Mouse (Mus musculus): ENCODE results near the gene Zfp113. TPM values are rescaled to one million over a fixed set of nuclear protein-coding genes. Genes with fewer than 3 reads are reported as not detected.

Gene Zfp113
- total and polyA plus RNA-seq, 3 experiments = 4.4 to 7.0 (median 5.8) TPM

- H3K36me3 ChIP-seq (replicated peaks in 1 of 2; ENCODE audit: control insufficient read depth in 1 of 2, insufficient read depth in 1 of 2, low read length in 1 of 2) = no peaks in the 10 kb centered on the region
- no peaks in the 10 kb centered on the region for H3K9me3 ChIP-seq (replicated peaks; ENCODE audit: low read length)
- no peak overlapping the region for H3K4me2 ChIP-seq (ENCODE audit: insufficient read depth, low read depth, poor library complexity, severe bottlenecking)
- TF ChIP-seq RAD21 (IDR thresholded peaks at IDR 0.05; ENCODE audit: low read depth, low read length) (no peak), JUND (conservative IDR thresholded peaks at IDR 0.05; ENCODE audit: low read depth, low read length) (no peak), CHD1 (IDR thresholded peaks at IDR 0.05; ENCODE audit: low read depth, low read length) (no peak), SIN3A (IDR thresholded peaks at IDR 0.05; ENCODE audit: low read length) (no peak), POLR2AphosphoS2 (IDR thresholded peaks at IDR 0.05; ENCODE audit: low read depth, low read length) (no peak), MYC (IDR thresholded peaks at IDR 0.05; ENCODE audit: low read depth, low read length) (no peak), RCOR1 (conservative IDR thresholded peaks at IDR 0.05; ENCODE audit: low read depth, low read length) (no peak), ZMIZ1 (IDR thresholded peaks at IDR 0.05; ENCODE audit: low read depth, low read length) (no peak), MEF2A (IDR thresholded peaks at IDR 0.05; ENCODE audit: borderline replicate concordance, low read depth, low read length) (no peak), ELF1 (IDR thresholded peaks at IDR 0.05; ENCODE audit: low read depth, low read length) (no peak), USF2 (conservative IDR thresholded peaks at IDR 0.05; ENCODE audit: low read depth, low read length) (no peak), MAFK (IDR thresholded peaks at IDR 0.05; ENCODE audit: insufficient replicate concordance, low read length) (no peak), KAT2A (IDR thresholded peaks at IDR 0.05; ENCODE audit: insufficient replicate concordance, low read length) (no peak), IRF4 (IDR thresholded peaks at IDR 0.05; ENCODE audit: low read depth, low read length) (no peak), NELFE (IDR thresholded peaks at IDR 0.05; ENCODE audit: low read depth, low read length) (no peak), MAZ (IDR thresholded peaks at IDR 0.05; ENCODE audit: low read depth, low read length) (no peak)
- in situ Hi-C loops (cut with MboI; ENCODE audit: low pct_ligation_motif_present, low pct_unique_long_range_greater_than_20kb, low sequenced_read_pairs) (no loop called here), dilution Hi-C loops (cut with MboI; ENCODE audit: extremely low pct_ligation_motif_present, extremely low pct_unique_long_range_greater_than_20kb, low sequenced_read_pairs) (no loop called here)
- no peak overlapping the region for H3K27ac ChIP-seq (ENCODE audit: insufficient read depth, low read depth)
- DNase-seq (ENCODE audit: extremely low read depth) = no peak
- H3K4me1 ChIP-seq (ENCODE audit: control insufficient read depth in 1 of 2, insufficient read depth in 2 of 2) = no peaks in the 10 kb centered on the region
- H3K27me3 ChIP-seq (replicated peaks) = no peaks in the 10 kb centered on the region
- no peaks in the 10 kb centered on the region for H3K79me2 ChIP-seq (replicated peaks; ENCODE audit: control insufficient read depth, extremely low read depth, insufficient read depth, poor library complexity, severe bottlenecking)
- H3K4me3 ChIP-seq (replicated peaks in 1 of 3; ENCODE audit: low read depth in 2 of 3, low read length in 2 of 3, poor library complexity in 1 of 3) = no peak overlapping the region
- no peak overlapping the region for H3K9ac ChIP-seq (ENCODE audit: insufficient read depth, low read depth)
Observed at GRCm38 (mm10) chr5:138202086-138202485, 46.5 kb upstream of the Zfp113 start.

- Histone ChIP-seq H3K27me3 (replicated peaks) (no peaks in the 10 kb centered on the region), H3K9ac (ENCODE audit: insufficient read depth, low read depth) (no peak overlapping the region), H3K36me3 (replicated peaks in 1 of 2; ENCODE audit: control insufficient read depth in 1 of 2, insufficient read depth in 1 of 2, low read length in 1 of 2) (peaks cover 0 to 6% of the 10 kb centered on the region in 2 experiments), H3K4me3 (replicated peaks in 1 of 3; ENCODE audit: low read depth in 2 of 3, low read length in 2 of 3, poor library complexity in 1 of 3) (no peak overlapping the region), H3K27ac (ENCODE audit: insufficient read depth, low read depth) (no peak overlapping the region), H3K4me1 (ENCODE audit: control insufficient read depth in 1 of 2, insufficient read depth in 2 of 2) (no peaks in the 10 kb centered on the region), H3K9me3 (replicated peaks; ENCODE audit: low read length) (no peaks in the 10 kb centered on the region), H3K79me2 (replicated peaks; ENCODE audit: control insufficient read depth, extremely low read depth, insufficient read depth, poor library complexity, severe bottlenecking) (no peaks in the 10 kb centered on the region), H3K4me2 (ENCODE audit: insufficient read depth, low read depth, poor library complexity, severe bottlenecking) (no peak overlapping the region)
- no peak for DNase-seq (ENCODE audit: extremely low read depth)
- dilution Hi-C loops (cut with MboI; ENCODE audit: extremely low pct_ligation_motif_present, extremely low pct_unique_long_range_greater_than_20kb, low sequenced_read_pairs) = no loop called here
- TF ChIP-seq RAD21 (IDR thresholded peaks at IDR 0.05; ENCODE audit: low read depth, low read length) = peak; percentile 62
- peak; percentile 15 to 72; a peak in 2 of 4 replicates for TF ChIP-seq CTCF (conservative IDR thresholded peaks at IDR 0.05 in 1 of 2, IDR thresholded peaks at IDR 0.05 in 1 of 2; ENCODE audit: low read depth in 2 of 2, low read length in 2 of 2)
- peak; percentile 54 for TF ChIP-seq SMC3 (IDR thresholded peaks at IDR 0.05; ENCODE audit: low read depth, low read length)
- no peak for TF ChIP-seq MEF2A (IDR thresholded peaks at IDR 0.05; ENCODE audit: borderline replicate concordance, low read depth, low read length)
- in situ Hi-C loops (cut with MboI; ENCODE audit: low pct_ligation_motif_present, low pct_unique_long_range_greater_than_20kb, low sequenced_read_pairs) = no loop called here
Observed at GRCm38 (mm10) chr5:138199576-138199975, 44.0 kb upstream of the Zfp113 start.
